Mouse (Mus musculus) cerebellum, adult 2 months (tissue): ENCODE results near the gene Dock9.

Source experiments
- CTCF ChIP-seq: fragments of 200-500 bp; IDR thresholded peaks from 2 replicates; pipeline ENCODE4 v1.5.1; 2011; ENCODE audit warnings: low read depth, mild to moderate bottlenecking, control low read depth, low read length, moderate library complexity, borderline replicate concordance; ENCODE audit not compliant: insufficient read depth
- POLR2A ChIP-seq: fragments of 200-500 bp; IDR thresholded peaks from 2 replicates; pipeline ENCODE4 v1.6.1; 2011; ENCODE audit warnings: low read length, control low read depth, borderline replicate concordance; ENCODE audit not compliant: insufficient read depth

GRCm38 (mm10) chr14:121749606-121750005 is 48.0 kb downstream of the Dock9 start:
- no peak for TF ChIP-seq CTCF
- no peak for TF ChIP-seq POLR2A
